Mouse (Mus musculus) hindbrain, embryonic 16.5 days (tissue): ENCODE results near the gene Ankrd63. TPM values are rescaled to one million over a fixed set of nuclear protein-coding genes. Genes with fewer than 3 reads are reported as not detected.
"Not testable (repeated sequence)": the region's sequence is repeated elsewhere in the genome, so short reads cannot be mapped to it uniquely, and the experiment has no call there.

Experiments used
- ATAC-seq: fragments of 200-750 bp; cut with Nextera tagmentation; 2 replicates; pipeline ENCODE4 v1.8.0; 2017; ENCODE audit warnings: moderate TSS enrichment, moderate library complexity
- H3K27ac ChIP-seq: fragments of 300-500 bp; sonication (generic); 2 replicates; pipeline ENCODE4 v1.5.1; 2014; ENCODE audit warnings: low read depth, mild to moderate bottlenecking, control low read depth, low read length, moderate library complexity
- H3K27me3 ChIP-seq: fragments of 300-500 bp; sonication (generic); replicated peaks from 2 replicates; pipeline ENCODE4 v1.6.1; 2014; ENCODE audit warnings: low read length; ENCODE audit not compliant: control insufficient read depth, insufficient read depth
- H3K36me3 ChIP-seq: fragments of 300-500 bp; sonication (generic); 2 replicates; pipeline ENCODE4 v1.6.1; 2014; ENCODE audit warnings: mild to moderate bottlenecking, low read length, moderate library complexity, mixed read lengths; ENCODE audit not compliant: control insufficient read depth, insufficient read depth
- H3K4me1 ChIP-seq: fragments of 300-500 bp; sonication (generic); 2 replicates; pipeline ENCODE4 v1.6.1; 2014; ENCODE audit warnings: low read depth, low read length; ENCODE audit not compliant: control insufficient read depth, insufficient read depth
- H3K4me2 ChIP-seq: fragments of 300-500 bp; sonication (generic); 2 replicates; pipeline ENCODE4 v1.6.1; 2014; ENCODE audit warnings: mild to moderate bottlenecking, low read length, control low read depth, moderate library complexity
- H3K4me3 ChIP-seq: fragments of 300-500 bp; sonication (generic); 2 replicates; pipeline ENCODE4 v1.5.1; 2014; ENCODE audit warnings: mild to moderate bottlenecking, low read length, control low read depth, moderate library complexity
- H3K9ac ChIP-seq: fragments of 300-500 bp; sonication (generic); 2 replicates; pipeline ENCODE4 v1.6.1; 2014; ENCODE audit warnings: low read depth, mild to moderate bottlenecking, control low read depth, low read length, moderate library complexity
- H3K9me3 ChIP-seq: fragments of 300-500 bp; sonication (generic); 2 replicates; pipeline ENCODE4 v1.6.1; 2014; ENCODE audit warnings: mild to moderate bottlenecking, low read length, moderate library complexity; ENCODE audit not compliant: control insufficient read depth
- WGBS: fragments of 180-500 bp; shearing (Covaris S2); extraction: QIAGEN DNeasy Blood & Tissue Kit; methylation state at CpG from one replicate; pipeline ENCODE4 v1.1.7; 2014; 5-methylcytosine and 5-hydroxymethylcytosine counted together
- polyA plus RNA-seq: library from polyadenylated mRNA; unstranded; fragments of >200 nt; fragmentation: Nextera tagmentation; extraction: Ambion mirVana; gene quantifications from 2 replicates; pipeline ENCODE4 v1.2.1, GENCODE M21; 2015

Gene Ankrd63
- polyA plus RNA-seq, 1 experiment from 2014 or later, result 0.03 TPM

GRCm38 (mm10) chr2:118659998-118660452 lies 43.7 kb downstream of the Ankrd63 start:
- H3K4me1 ChIP-seq, result peaks cover 22% of the 10 kb centered on the region
- H3K27ac ChIP-seq, result peak overlapping the region; percentile 59
- no peaks in the 10 kb centered on the region for H3K27me3 ChIP-seq
- H3K4me3 ChIP-seq, result peak overlapping the region; percentile 41
- peak; percentile 77 for ATAC-seq
- H3K9ac ChIP-seq, result peak overlapping the region; percentile 64
- H3K4me2 ChIP-seq, result peak overlapping the region; percentile 69
- no peaks in the 10 kb centered on the region for H3K9me3 ChIP-seq
- no peaks in the 10 kb centered on the region for H3K36me3 ChIP-seq
- WGBS, result 0% methylated on average over 4 of the region's 4 CpGs

DNA sequence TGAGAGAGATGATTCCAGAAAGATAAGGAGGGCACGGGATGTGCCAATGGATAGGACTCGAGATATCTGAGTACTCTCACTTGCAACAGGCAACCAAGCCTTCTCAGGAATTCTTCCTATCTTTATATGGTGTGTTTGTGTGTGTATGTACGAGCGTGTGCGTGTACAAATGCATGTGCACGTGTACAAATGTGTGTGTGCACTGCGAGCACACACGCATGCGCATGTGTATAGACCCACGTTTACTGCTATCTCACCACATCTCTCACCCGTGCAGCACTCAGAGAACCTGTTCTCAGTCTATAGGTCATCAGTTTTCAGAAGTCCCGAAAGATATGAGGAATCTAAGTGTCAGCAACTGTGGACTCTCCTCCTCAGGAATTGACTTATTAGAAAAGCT lies 44.3 kb downstream of the Ankrd63 start:
- no peak overlapping the region; the same call in 1 of the 2 replicates for H3K27ac ChIP-seq
- ATAC-seq, result 0 out of 2 replicates have a peak, but pooled peaks have one; percentile 0
- H3K4me1 ChIP-seq, result peaks cover 18% of the 10 kb centered on the region
- H3K9me3 ChIP-seq, result no peaks in the 10 kb centered on the region
- H3K27me3 ChIP-seq, result no peaks in the 10 kb centered on the region
- no peaks in the 10 kb centered on the region for H3K36me3 ChIP-seq
- H3K4me3 ChIP-seq, result no peak overlapping the region; the same call in none of the 2 replicates
- peak overlapping the region; percentile 69 for H3K4me2 ChIP-seq
- WGBS, result 86% methylated on average over 12 of the region's 12 CpGs
- H3K9ac ChIP-seq, result peak overlapping the region; percentile 64; the same call in 1 of the 2 replicates

DNA sequence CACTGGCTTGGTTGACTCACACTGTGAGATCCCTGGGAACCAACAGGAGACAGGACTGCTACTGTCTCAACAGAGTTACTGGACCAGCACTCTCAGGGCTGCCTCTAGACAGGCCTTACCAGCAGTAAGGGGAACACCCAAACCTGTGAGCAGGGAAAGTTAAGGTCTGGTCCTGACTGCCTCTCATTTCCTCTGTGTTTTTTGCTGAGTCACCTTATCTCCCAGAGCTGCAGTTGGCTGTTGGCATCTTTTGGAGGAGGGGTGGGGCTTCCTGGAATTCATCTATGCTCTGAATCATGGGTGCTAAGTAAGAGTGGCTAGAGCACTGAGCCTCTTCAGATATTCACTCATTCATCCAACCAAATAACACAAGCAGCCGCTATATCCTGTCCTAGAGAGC lies 44.7 kb downstream of the Ankrd63 start:
- Histone ChIP-seq H3K27me3 (no peaks in the 10 kb centered on the region), H3K36me3 (no peaks in the 10 kb centered on the region), H3K4me3 (no peak overlapping the region), H3K27ac (no peak overlapping the region), H3K4me2 (no peak overlapping the region), H3K9me3 (no peaks in the 10 kb centered on the region), H3K4me1 (peaks cover 16% of the 10 kb centered on the region), H3K9ac (no peak overlapping the region)
- no peak for ATAC-seq
- 77% methylated on average over 1 of the region's 1 CpGs for WGBS

DNA sequence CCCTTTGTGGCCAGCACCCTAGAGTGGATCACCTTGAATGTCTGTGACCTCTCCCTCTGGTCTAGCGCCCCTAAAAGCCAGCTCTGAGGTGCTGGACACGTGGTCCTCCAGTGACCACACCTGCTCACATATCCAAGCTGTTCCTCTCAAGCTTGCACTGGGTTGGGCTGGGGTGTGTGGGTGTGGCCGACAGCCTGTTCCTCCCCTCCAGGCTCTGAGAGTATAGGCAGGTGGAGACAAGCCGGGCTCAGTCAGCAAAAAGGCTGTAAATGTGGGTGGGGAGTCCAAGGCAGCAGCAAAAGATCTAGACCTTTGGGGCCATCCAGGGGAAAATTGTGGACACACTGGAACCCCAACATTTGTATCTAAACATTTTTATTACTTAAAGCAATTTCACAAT lies 45.3 kb downstream of the Ankrd63 start:
- WGBS, result 46% methylated on average over 4 of the region's 4 CpGs
- H3K9ac ChIP-seq, result no peak overlapping the region
- no peak overlapping the region for H3K27ac ChIP-seq

GRCm38 (mm10) chr2:118656688-118657281 lies 47.0 kb downstream of the Ankrd63 start:
- Histone ChIP-seq H3K4me3 (no peak overlapping the region), H3K36me3 (no peaks in the 10 kb centered on the region), H3K4me1 (peaks cover 10% of the 10 kb centered on the region), H3K27me3 (no peaks in the 10 kb centered on the region), H3K4me2 (no peak overlapping the region), H3K9me3 (no peaks in the 10 kb centered on the region), H3K27ac (no peak overlapping the region), H3K9ac (no peak overlapping the region; the same call in 1 of the 2 replicates)
- 24% methylated on average over 3 of the region's 3 CpGs for WGBS
- ATAC-seq, result no peak

More for the DNA sequence above, 45.3 kb downstream of the Ankrd63 start:
- Histone ChIP-seq H3K27me3 (no peaks in the 10 kb centered on the region), H3K36me3 (no peaks in the 10 kb centered on the region), H3K4me1 (peaks cover 16% of the 10 kb centered on the region), H3K9me3 (no peaks in the 10 kb centered on the region), H3K4me3 (no peak overlapping the region), H3K4me2 (no peak overlapping the region)
- no peak for ATAC-seq

DNA sequence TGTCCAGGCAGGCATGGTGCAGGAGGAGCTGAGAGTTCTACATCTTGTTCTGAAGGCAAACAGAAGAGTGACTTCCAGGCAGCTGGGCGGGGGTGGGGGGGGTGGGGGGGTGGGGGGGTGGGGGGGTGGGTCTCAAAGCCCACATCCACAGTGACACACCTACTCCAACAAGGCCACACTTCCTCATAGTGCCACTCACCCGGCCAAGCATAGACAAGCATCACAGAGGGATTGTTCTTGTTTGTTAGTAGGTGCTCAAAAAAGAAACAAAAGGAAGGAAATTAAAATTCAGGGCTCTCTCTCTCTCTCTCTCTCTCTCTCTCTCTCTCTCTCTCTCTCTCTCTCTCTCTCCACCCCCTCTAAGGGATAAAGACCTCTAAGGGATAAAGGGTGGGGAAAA lies 53.1 kb downstream of the Ankrd63 start:
- not testable (repeated sequence) for H3K4me1 ChIP-seq, H3K4me3 ChIP-seq, H3K36me3 ChIP-seq, H3K27ac ChIP-seq, H3K9me3 ChIP-seq, H3K4me2 ChIP-seq, ATAC-seq, H3K27me3 ChIP-seq, H3K9ac ChIP-seq
- WGBS, result 51% methylated on average over 2 of the region's 2 CpGs

Other genes with a start within 250 kb of the Ankrd63 start
- gene Srp14, start 224.3 kb downstream of the Ankrd63 start, polyA plus RNA-seq, result 315 and 340 TPM in 2 replicates
- 1.6 and 1.9 TPM in 2 replicates for gene Bmf, start 154.3 kb downstream of the Ankrd63 start, polyA plus RNA-seq
- 13.8 and 16.9 TPM in 2 replicates for gene Bub1b, start 105.8 kb downstream of the Ankrd63 start, polyA plus RNA-seq
- 45.0 and 53.9 TPM in 2 replicates for gene Pak6, start 40.7 kb downstream of the Ankrd63 start, polyA plus RNA-seq
- 0.88 and 1.1 TPM in 2 replicates for gene Plcb2, start 24.5 kb upstream of the Ankrd63 start, polyA plus RNA-seq
- gene Inafm2, start 41.8 kb upstream of the Ankrd63 start, polyA plus RNA-seq, result 20.2 and 20.4 TPM in 2 replicates
- 1.0 and 1.3 TPM in 2 replicates for gene Ccdc9b, start 58.7 kb upstream of the Ankrd63 start, polyA plus RNA-seq
- gene Phgr1, start 68.8 kb upstream of the Ankrd63 start, polyA plus RNA-seq, result not detected in 2 replicates
- gene Disp2, start 75.8 kb upstream of the Ankrd63 start, polyA plus RNA-seq, result 82.9 and 87.0 TPM in 2 replicates
- gene Knstrn, start 110.0 kb upstream of the Ankrd63 start, polyA plus RNA-seq, result 22.0 and 22.5 TPM in 2 replicates
- gene Ivd, start 158.0 kb upstream of the Ankrd63 start, polyA plus RNA-seq, result 52.2 and 56.1 TPM in 2 replicates
- gene Bahd1, start 196.4 kb upstream of the Ankrd63 start, polyA plus RNA-seq, result 6.2 and 6.5 TPM in 2 replicates
- gene Chst14, start 222.5 kb upstream of the Ankrd63 start, polyA plus RNA-seq, result 5.3 and 7.3 TPM in 2 replicates